Mouse (Mus musculus): ENCODE results near the gene Sh3bp2. TPM values are rescaled to one million over a fixed set of nuclear protein-coding genes. Genes with fewer than 3 reads are reported as not detected.

Gene Sh3bp2
- polyA plus RNA-seq, 1 experiment = 12.4 TPM

DNA sequence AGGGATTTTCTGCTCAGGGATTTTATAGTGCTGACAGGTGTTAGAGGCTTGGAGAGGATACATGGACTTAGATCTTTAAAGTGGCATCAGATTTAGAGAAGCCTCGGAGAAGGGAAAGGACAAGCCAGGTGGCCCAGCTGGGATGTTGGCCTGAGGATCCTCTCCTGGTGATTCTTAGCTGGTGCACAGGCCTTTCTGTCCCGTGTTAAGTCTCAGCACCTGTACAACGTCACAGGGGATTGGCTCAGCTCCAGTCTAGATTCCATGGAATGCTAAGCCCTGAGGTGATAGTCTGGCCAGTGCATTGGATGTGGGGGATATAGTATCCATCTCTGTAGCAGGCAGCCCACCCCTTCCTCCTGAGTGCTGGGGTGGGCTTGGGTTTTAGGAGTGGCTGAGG lies 82.6 kb downstream of the Sh3bp2 start:
- WGBS = 69% methylated on average over 3 of the region's 3 CpGs

DNA sequence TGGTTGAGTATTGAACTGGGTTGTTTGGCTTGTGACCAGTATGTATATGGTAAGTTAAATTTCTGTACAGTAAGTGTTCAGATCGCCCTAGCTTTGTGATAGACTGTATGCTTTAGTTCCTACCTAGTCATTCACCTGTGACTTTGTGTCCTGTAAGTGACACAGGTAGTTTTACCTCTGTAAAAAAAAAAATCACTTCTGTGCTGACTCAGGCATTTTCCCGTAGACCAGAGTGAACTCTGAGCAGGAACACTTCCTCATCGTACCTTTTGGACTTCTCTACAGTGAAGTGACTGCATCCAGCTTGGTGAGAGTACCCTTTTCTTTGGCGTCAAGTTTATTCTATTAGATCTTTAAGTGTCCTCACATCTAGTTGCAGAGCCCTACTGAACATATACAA lies 84.3 kb downstream of the Sh3bp2 start:
- no peak for TF ChIP-seq POLR2A (IDR thresholded peaks at IDR 0.05; ENCODE audit: low read depth, low read length)
- no peak for TF ChIP-seq CTCF (IDR thresholded peaks at IDR 0.05; ENCODE audit: extremely low read depth, insufficient read length, insufficient replicate concordance, low read depth, low read length)
- H3K27ac ChIP-seq (ENCODE audit: insufficient read depth, low read depth, low read length) = no peak overlapping the region
- H3K27me3 ChIP-seq (ENCODE audit: control insufficient read depth, insufficient read depth, low read length) = no peaks in the 10 kb centered on the region
- H3K36me3 ChIP-seq (ENCODE audit: control insufficient read depth, insufficient read depth, low read length) = peaks cover 58% of the 10 kb centered on the region
- no peak overlapping the region for H3K4me3 ChIP-seq (ENCODE audit: low read depth, low read length)
- no peaks in the 10 kb centered on the region for H3K4me1 ChIP-seq (ENCODE audit: control insufficient read depth, insufficient read depth, insufficient read length, low read length)
- 68% methylated on average over 4 of the region's 4 CpGs for WGBS

More for the DNA sequence above, 82.6 kb downstream of the Sh3bp2 start:
- Histone ChIP-seq H3K4me3 (ENCODE audit: low read depth, low read length) (no peak overlapping the region), H3K27ac (ENCODE audit: insufficient read depth, low read depth, low read length) (no peak overlapping the region), H3K36me3 (ENCODE audit: control insufficient read depth, insufficient read depth, low read length) (peaks cover 51% of the 10 kb centered on the region), H3K4me1 (ENCODE audit: control insufficient read depth, insufficient read depth, insufficient read length, low read length) (no peaks in the 10 kb centered on the region), H3K27me3 (ENCODE audit: control insufficient read depth, insufficient read depth, low read length) (no peaks in the 10 kb centered on the region)
- no peak for TF ChIP-seq POLR2A (IDR thresholded peaks at IDR 0.05; ENCODE audit: low read depth, low read length)
- TF ChIP-seq CTCF (IDR thresholded peaks at IDR 0.05; ENCODE audit: extremely low read depth, insufficient read length, insufficient replicate concordance, low read depth, low read length) = no peak

Other genes with a start within 250 kb of the Sh3bp2 start
- gene Zfyve28, start 237.4 kb upstream of the Sh3bp2 start, polyA plus RNA-seq (2012; rRNA removed) = 1.5 and 1.7 TPM in 2 replicates
- 0.04 TPM in 1 of 2 replicates, not detected in the other for gene Cfap99, start 237.2 kb upstream of the Sh3bp2 start, polyA plus RNA-seq (2012; rRNA removed)
- gene Rnf4, start 189.5 kb upstream of the Sh3bp2 start, polyA plus RNA-seq (2012; rRNA removed) = 19.9 and 31.8 TPM in 2 replicates
- gene Fam193a, start 155.9 kb upstream of the Sh3bp2 start, polyA plus RNA-seq (2012; rRNA removed) = 9.4 and 30.9 TPM in 2 replicates
- 7.2 and 13.8 TPM in 2 replicates for gene Tnip2, start 11.8 kb upstream of the Sh3bp2 start, polyA plus RNA-seq (2012; rRNA removed)
- 42.7 and 160 TPM in 2 replicates for gene Add1, start 47.8 kb downstream of the Sh3bp2 start, polyA plus RNA-seq (2012; rRNA removed)
- gene Mfsd10, start 111.4 kb downstream of the Sh3bp2 start, polyA plus RNA-seq (2012; rRNA removed) = 67.5 and 78.5 TPM in 2 replicates
- 2.8 and 4.4 TPM in 2 replicates for gene Nop14, start 134.3 kb downstream of the Sh3bp2 start, polyA plus RNA-seq (2012; rRNA removed)
- 0.38 and 0.53 TPM in 2 replicates for gene Grk4, start 134.5 kb downstream of the Sh3bp2 start, polyA plus RNA-seq (2012; rRNA removed)
- gene Htt, start 235.9 kb downstream of the Sh3bp2 start, polyA plus RNA-seq (2012; rRNA removed) = 4.1 and 7.3 TPM in 2 replicates

All from small intestine, adult 2 months (tissue).